Mouse (Mus musculus): ENCODE measurements at regions not wholly inside any gene's neighbourhood (a gene's known extent, or its start where the extent isn't known, plus 50 kb on each side); places are given as distances from the start of the nearest gene placed in this dataset.

DNA sequence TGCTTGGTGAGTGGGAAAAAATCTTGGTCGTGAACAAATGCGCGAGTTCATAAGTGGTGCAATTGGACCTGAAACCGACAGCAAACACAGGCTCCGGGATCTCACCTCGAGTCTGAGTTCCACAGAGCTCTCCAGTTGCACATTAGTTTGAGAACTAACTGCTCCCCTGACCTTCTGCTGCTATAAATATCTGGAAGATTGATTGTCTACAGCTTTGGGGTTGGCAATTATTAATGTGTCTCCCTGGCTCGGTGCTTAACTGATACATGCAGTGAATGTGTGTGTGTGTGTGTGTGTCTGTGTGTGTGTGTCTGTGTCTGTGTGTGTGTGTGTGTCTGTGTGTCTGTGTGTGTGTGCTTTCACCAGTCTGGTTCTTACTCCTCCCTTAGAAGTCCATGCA, 107.4 kb upstream of the Phyhipl start:
- Histone ChIP-seq H3K36me3 (no peaks in the 10 kb centered on the region), H3K4me2 (no peak overlapping the region), H3K4me1 (no peaks in the 10 kb centered on the region), H3K27me3 (no peaks in the 10 kb centered on the region), H3K27ac (no peak overlapping the region), H3K9ac (no peak overlapping the region), H3K9me3 (no peaks in the 10 kb centered on the region), H3K4me3 (no peak overlapping the region)
- ATAC-seq (ENCODE audit: insufficient number of reproducible peaks, low FRiP score, low TSS enrichment, low read depth), result no peak
- 59% methylated on average over 7 of the region's 7 CpGs for WGBS

DNA sequence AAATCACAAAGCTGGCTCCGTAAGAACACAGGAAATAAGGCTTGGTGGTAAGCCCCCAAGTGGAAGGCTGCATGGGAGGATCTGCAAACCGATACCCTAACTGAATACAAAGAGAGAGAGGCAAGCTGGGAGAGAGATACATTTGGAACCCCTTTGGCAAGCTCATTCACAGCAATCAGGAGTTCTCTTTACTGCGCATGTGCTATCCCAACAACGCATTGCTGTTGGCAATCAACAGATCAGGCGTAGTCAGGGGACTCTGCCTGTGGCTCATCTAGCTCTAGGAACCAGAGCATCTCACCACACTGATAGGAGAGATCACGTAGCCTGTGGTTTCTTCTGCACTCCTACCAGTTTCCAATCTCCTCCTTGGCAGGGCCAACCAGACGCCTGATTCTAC, 103.9 kb upstream of the Phyhipl start:
- Histone ChIP-seq H3K9ac (no peak overlapping the region), H3K4me1 (no peaks in the 10 kb centered on the region), H3K4me2 (no peak overlapping the region), H3K27ac (no peak overlapping the region), H3K4me3 (no peak overlapping the region), H3K9me3 (no peaks in the 10 kb centered on the region), H3K36me3 (no peaks in the 10 kb centered on the region), H3K27me3 (no peaks in the 10 kb centered on the region)
- ATAC-seq (ENCODE audit: insufficient number of reproducible peaks, low FRiP score, low TSS enrichment, low read depth), result no peak
- WGBS, result 74% methylated on average over 7 of the region's 7 CpGs

DNA sequence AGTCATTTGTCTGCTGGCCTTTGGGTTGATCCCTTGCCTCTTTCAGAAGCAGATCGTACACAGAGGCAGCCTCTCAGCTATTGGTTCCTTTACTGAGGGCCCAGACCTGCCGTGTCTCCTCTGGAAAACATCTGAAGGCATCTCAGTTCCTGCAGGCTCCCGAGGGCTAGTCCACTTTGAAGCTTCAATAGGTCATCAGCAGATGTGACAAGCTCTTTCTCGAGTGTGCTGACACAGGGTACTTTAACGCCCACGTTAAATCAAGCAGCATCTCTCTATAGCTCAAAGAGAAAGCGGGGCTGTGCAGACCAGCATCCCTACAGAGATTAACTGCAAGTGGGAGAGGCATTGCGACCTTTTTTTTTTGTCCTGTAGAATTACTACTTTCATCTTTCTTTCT, 96.0 kb upstream of the Phyhipl start:
- H3K27me3 ChIP-seq, result no peaks in the 10 kb centered on the region
- no peaks in the 10 kb centered on the region for H3K4me1 ChIP-seq
- no peak overlapping the region for H3K9ac ChIP-seq
- H3K27ac ChIP-seq, result no peak overlapping the region
- no peak for ATAC-seq (ENCODE audit: insufficient number of reproducible peaks, low FRiP score, low TSS enrichment, low read depth)
- H3K36me3 ChIP-seq, result no peaks in the 10 kb centered on the region
- H3K4me3 ChIP-seq, result no peak overlapping the region
- no peak overlapping the region for H3K4me2 ChIP-seq
- H3K9me3 ChIP-seq, result no peaks in the 10 kb centered on the region
- WGBS, result 51% methylated on average over 8 of the region's 8 CpGs

DNA sequence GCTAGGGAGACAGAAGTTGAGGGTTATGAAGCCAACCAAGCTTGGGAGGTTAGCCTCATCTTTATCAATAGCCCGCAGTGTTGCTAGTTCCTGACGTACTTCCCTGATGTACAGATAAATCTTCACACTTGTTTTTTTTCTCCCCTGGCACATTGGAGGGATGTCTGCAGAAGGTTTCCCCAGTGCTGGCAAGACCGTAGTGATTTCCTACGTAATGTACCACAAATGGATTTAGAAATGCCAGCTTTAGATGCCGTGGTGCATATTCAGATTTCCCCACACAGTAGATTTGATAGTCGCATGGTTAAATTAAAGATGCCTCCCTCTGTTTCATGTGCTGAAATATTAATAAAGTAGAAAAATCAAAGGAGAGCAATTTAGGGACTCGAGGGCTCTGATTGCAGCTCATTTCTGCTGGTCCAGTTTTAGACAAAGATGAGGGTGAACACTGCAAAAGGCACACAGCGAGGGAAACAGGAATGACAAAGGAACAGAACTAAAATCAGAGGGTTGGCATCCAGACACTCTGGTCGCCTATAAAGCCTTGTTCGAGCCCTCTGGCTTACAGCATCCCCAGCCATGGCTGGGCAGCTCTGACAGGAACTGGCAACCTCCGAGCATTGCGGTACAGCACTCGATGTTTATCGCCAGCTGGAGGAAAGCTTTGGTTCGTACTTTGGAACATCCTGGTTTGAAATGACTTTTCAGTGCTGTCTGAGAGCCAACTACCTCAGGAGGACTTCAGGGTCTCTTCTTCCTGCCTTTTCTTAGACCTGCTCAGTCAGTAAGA, 94.8 kb upstream of the Phyhipl start:
- Histone ChIP-seq H3K4me2 (no peak overlapping the region), H3K9me3 (no peaks in the 10 kb centered on the region), H3K27ac (no peak overlapping the region), H3K4me3 (no peak overlapping the region), H3K9ac (no peak overlapping the region), H3K4me1 (no peaks in the 10 kb centered on the region), H3K36me3 (no peaks in the 10 kb centered on the region), H3K27me3 (no peaks in the 10 kb centered on the region)
- ATAC-seq (ENCODE audit: insufficient number of reproducible peaks, low FRiP score, low TSS enrichment, low read depth), result no peak
- WGBS, result 80% methylated on average over 15 of the region's 15 CpGs

DNA sequence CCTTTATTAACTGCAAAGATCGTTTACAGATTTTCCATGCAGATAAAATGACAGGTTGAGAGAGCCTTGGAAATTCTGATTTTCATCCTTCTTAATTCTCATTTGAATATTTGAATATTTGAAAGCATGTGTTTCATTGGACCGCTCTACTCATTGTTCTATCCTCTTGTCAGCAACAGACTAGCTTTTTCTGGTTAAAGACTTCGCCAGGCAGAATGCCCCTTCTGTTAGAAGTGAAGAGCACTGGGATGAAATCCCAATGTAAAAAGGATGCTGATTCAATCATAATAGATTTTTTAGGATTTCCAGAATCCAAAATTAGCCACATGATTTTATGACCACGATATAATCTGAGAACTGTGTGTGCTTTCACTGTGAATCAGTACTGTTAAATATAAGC, 90.8 kb upstream of the Phyhipl start:
- 82% methylated on average over 4 of the region's 4 CpGs for WGBS
- Histone ChIP-seq H3K36me3 (no peaks in the 10 kb centered on the region), H3K4me1 (no peaks in the 10 kb centered on the region), H3K4me3 (no peak overlapping the region), H3K4me2 (no peak overlapping the region), H3K9ac (no peak overlapping the region), H3K9me3 (no peaks in the 10 kb centered on the region), H3K27me3 (no peaks in the 10 kb centered on the region), H3K27ac (no peak overlapping the region)
- ATAC-seq (ENCODE audit: insufficient number of reproducible peaks, low FRiP score, low TSS enrichment, low read depth), result no peak

DNA sequence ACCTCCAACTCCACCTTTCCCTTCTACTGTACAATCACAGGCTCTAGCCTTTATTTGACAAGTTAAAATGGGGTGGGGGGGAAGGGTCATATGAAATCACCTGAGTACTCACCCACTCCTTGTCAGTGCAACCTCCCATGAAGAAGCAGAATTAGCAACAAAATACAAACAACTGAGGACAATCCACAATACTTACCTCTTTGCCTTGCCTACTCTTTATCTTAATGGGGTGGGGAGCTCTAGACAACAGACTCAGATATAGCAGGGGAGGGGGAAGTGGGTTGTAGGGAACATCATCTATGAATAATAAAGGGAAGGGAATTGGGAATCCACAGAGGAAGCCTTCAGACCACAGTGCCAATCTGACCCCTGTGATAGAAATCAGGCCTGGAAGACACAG, 86.1 kb upstream of the Phyhipl start:
- Histone ChIP-seq H3K27ac (no peak overlapping the region), H3K4me2 (no peak overlapping the region), H3K27me3 (no peaks in the 10 kb centered on the region), H3K4me1 (no peaks in the 10 kb centered on the region), H3K9me3 (no peaks in the 10 kb centered on the region), H3K4me3 (no peak overlapping the region), H3K36me3 (no peaks in the 10 kb centered on the region), H3K9ac (no peak overlapping the region)
- no peak for ATAC-seq (ENCODE audit: insufficient number of reproducible peaks, low FRiP score, low TSS enrichment, low read depth)

DNA sequence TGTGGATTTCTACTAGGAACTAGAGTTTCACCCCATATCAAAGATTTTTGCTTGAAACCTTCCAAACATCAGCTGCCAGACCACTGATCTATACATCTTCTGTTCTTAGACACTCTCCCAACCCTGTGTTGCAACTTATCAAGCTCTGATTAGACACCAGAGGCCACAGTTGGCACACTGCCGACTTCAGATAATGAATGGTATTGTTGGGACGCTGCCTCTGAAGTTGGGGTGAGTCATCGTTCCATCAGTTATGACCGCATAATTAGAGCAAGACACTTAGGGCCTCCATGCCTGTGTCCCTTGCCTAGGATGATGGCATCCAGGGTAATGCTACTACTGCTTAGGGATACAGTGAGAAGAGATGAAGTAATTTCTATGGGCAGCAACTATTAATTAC, 84.3 kb upstream of the Phyhipl start:
- H3K4me3 ChIP-seq, result no peak overlapping the region
- no peak overlapping the region for H3K27ac ChIP-seq
- H3K27me3 ChIP-seq, result no peaks in the 10 kb centered on the region
- H3K4me1 ChIP-seq, result no peaks in the 10 kb centered on the region
- 82% methylated on average over 4 of the region's 4 CpGs for WGBS
- H3K9me3 ChIP-seq, result no peaks in the 10 kb centered on the region
- H3K36me3 ChIP-seq, result no peaks in the 10 kb centered on the region
- no peak overlapping the region for H3K9ac ChIP-seq
- no peak for ATAC-seq (ENCODE audit: insufficient number of reproducible peaks, low FRiP score, low TSS enrichment, low read depth)
- H3K4me2 ChIP-seq, result no peak overlapping the region

DNA sequence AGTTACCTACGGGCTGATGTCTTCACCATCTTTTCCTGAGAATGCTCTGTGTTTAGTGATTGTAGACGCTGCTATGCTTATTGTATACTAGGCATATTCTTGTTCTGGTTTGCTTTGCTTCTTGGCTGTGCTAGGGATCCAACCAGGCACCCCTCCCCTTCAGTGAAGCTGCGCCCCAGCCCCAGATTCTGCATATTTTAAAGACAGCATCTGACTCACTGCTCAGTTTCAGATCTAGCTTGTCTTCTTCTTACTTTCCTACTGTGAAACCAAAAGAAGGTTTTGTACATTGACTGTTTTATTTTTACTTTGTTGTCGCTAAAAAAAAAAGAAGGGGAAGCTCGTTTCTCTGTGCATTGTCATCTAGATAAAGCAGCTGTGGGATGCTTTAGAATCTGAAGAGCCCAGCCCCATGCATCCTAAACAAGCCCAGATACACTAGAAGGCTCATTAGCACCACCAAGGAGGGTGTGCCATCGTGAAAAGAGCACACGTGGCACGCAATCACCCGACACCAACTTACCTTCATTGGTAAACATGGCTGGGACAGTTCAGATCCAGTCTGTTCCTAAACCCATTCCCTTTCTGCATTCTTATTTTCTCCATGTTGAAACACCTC, 83.7 kb upstream of the Phyhipl start:
- Histone ChIP-seq H3K36me3 (no peaks in the 10 kb centered on the region), H3K4me1 (no peaks in the 10 kb centered on the region), H3K4me3 (no peak overlapping the region), H3K9ac (no peak overlapping the region), H3K27ac (no peak overlapping the region), H3K27me3 (no peaks in the 10 kb centered on the region), H3K9me3 (no peaks in the 10 kb centered on the region), H3K4me2 (no peak overlapping the region)
- WGBS, result 81% methylated on average over 9 of the region's 9 CpGs
- ATAC-seq (ENCODE audit: insufficient number of reproducible peaks, low FRiP score, low TSS enrichment, low read depth), result no peak

DNA sequence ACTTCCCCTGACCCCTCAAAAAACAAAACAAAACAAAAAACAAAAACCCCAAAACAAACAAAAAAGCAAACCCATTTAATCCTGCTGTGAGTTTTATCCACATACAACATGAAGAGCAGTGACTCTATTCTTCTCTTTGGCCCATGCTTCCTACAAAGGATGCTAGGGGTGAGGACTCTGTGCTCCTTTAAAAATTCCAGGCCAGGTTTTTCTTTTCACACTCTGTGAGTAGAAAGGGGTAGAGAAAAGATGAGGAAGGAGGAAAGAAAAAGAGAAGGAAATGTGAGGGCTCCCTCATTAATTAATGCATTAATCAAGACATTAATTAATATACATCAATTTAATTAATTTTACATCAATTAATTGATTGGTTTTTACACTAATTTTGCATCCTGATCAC, 82.9 kb upstream of the Phyhipl start:
- no peak overlapping the region for H3K27ac ChIP-seq
- no peaks in the 10 kb centered on the region for H3K9me3 ChIP-seq
- H3K4me1 ChIP-seq, result no peaks in the 10 kb centered on the region
- no peak overlapping the region for H3K9ac ChIP-seq
- H3K4me3 ChIP-seq, result no peak overlapping the region
- H3K36me3 ChIP-seq, result no peaks in the 10 kb centered on the region
- no peak overlapping the region for H3K4me2 ChIP-seq
- no peak for ATAC-seq (ENCODE audit: insufficient number of reproducible peaks, low FRiP score, low TSS enrichment, low read depth)
- H3K27me3 ChIP-seq, result no peaks in the 10 kb centered on the region

DNA sequence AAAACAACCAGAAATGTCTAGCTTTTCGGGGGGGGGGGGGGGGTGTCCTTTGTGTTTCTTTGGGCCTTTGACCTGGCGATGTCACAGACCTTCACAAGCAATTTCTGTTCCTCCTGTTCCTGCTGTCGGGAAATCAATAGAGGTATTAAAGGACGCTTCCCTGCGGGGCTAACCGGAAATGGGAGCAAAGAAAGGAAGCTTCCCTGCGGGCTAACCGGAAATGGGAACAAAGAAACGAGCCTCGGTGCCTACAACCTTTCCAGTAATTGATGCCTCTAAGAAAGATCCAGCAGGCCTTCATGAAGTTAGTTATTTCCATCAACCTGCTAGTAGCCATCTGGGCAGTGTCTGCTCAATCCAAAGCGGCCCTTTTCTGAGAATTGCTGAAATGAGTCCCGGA, 78.2 kb upstream of the Phyhipl start:
- Histone ChIP-seq H3K9ac (no peak overlapping the region), H3K4me1 (no peaks in the 10 kb centered on the region), H3K27me3 (no peaks in the 10 kb centered on the region), H3K9me3 (no peaks in the 10 kb centered on the region), H3K4me2 (no peak overlapping the region), H3K27ac (no peak overlapping the region), H3K4me3 (no peak overlapping the region), H3K36me3 (no peaks in the 10 kb centered on the region)
- WGBS, result 73% methylated on average over 12 of the region's 12 CpGs
- no peak for ATAC-seq (ENCODE audit: insufficient number of reproducible peaks, low FRiP score, low TSS enrichment, low read depth)

DNA sequence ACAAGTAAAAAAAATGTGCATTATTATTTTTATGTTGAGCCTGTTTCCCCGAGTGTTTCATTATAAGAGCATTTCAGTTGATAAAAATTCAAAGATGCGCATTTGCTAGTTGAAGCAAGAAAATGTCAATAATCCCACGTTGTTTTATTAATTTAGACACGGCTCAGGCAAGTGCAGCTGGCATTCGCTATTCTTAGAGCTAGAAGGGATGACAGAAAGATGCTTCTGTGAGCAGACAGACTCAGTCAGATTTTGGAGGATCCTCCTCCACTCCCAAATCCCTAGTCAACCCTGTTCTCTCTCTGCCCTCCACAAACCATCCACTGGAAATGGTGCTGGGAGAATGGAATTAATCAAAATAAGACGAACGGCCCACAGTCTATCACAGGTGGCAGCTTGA, 77.7 kb upstream of the Phyhipl start:
- Histone ChIP-seq H3K9me3 (no peaks in the 10 kb centered on the region), H3K9ac (no peak overlapping the region), H3K27me3 (no peaks in the 10 kb centered on the region), H3K36me3 (no peaks in the 10 kb centered on the region), H3K4me3 (no peak overlapping the region), H3K4me2 (no peak overlapping the region), H3K27ac (no peak overlapping the region), H3K4me1 (no peaks in the 10 kb centered on the region)
- ATAC-seq (ENCODE audit: insufficient number of reproducible peaks, low FRiP score, low TSS enrichment, low read depth), result no peak
- WGBS, result 84% methylated on average over 7 of the region's 7 CpGs

DNA sequence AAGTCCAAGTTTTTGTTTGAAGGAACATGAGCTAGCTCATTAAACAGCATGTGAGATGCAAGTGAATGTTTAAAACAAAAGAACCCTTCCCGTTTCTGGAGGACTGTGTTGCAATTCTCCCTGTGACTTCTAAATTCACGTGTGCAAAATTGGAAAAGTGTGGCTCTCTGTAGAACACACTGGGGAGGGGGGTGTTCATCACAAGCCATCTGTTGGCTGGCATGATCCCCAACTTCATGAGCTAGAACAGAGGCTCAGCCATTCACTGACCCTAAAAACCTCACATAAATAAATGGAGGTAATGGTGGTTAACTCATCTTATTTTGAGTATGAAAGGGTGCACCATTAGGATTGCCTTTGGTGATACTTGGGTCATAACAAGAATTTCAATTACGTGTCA, 69.3 kb upstream of the Phyhipl start:
- H3K9ac ChIP-seq, result no peak overlapping the region
- no peaks in the 10 kb centered on the region for H3K27me3 ChIP-seq
- H3K4me1 ChIP-seq, result no peaks in the 10 kb centered on the region
- H3K9me3 ChIP-seq, result no peaks in the 10 kb centered on the region
- no peak overlapping the region for H3K4me3 ChIP-seq
- 64% methylated on average over 3 of the region's 3 CpGs for WGBS
- no peak overlapping the region for H3K4me2 ChIP-seq
- H3K27ac ChIP-seq, result no peak overlapping the region
- no peaks in the 10 kb centered on the region for H3K36me3 ChIP-seq
- no peak for ATAC-seq (ENCODE audit: insufficient number of reproducible peaks, low FRiP score, low TSS enrichment, low read depth)

DNA sequence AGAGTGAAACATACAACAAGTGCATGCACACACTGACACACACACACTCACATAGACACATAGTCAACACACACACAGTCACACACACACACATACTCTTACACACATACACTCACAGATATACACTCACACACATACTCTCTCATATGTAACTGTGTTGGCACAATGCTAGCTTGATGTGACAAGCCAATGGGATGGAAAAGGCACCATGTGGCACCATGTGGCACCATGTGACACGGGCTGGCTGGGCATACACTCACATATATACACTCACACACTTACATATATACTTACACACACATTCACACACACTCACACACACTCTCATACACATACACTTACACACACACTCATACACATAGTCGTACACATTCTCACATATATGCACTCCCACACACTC, 67.0 kb upstream of the Phyhipl start:
- 81% methylated on average over 2 of the region's 2 CpGs for WGBS
- no peaks in the 10 kb centered on the region for H3K36me3 ChIP-seq
- no peaks in the 10 kb centered on the region for H3K27me3 ChIP-seq
- H3K4me1 ChIP-seq, result no peaks in the 10 kb centered on the region
- no peak overlapping the region for H3K9ac ChIP-seq
- no peaks in the 10 kb centered on the region for H3K9me3 ChIP-seq
- H3K4me2 ChIP-seq, result no peak overlapping the region
- H3K4me3 ChIP-seq, result no peak overlapping the region
- no peak for ATAC-seq (ENCODE audit: insufficient number of reproducible peaks, low FRiP score, low TSS enrichment, low read depth)
- H3K27ac ChIP-seq, result no peak overlapping the region

All from limb, embryonic 15.5 days (tissue).